Mouse (Mus musculus): ENCODE data around the gene Robo1. TPM values are rescaled to one million over a fixed set of nuclear protein-coding genes. Genes with fewer than 3 reads are reported as not detected.

The Robo1 gene
- total RNA-seq, 2 experiments from 2014 or later, result 19.6 to 20.4 TPM

GRCm38 (mm10) chr16:72721713-72722481 lies 413.8 kb downstream of the Robo1 start:
- no peak for DNase-seq (ENCODE audit: low spot score in 2 of 2)

- no peak for DNase-seq (ENCODE audit: low spot score in 2 of 2)
Observed at GRCm38 (mm10) chr16:72734234-72734633, 426.1 kb downstream of the Robo1 start.

- no peak for DNase-seq (ENCODE audit: low spot score in 2 of 2)
Observed at GRCm38 (mm10) chr16:72735175-72735574, 427.1 kb downstream of the Robo1 start.

DNA sequence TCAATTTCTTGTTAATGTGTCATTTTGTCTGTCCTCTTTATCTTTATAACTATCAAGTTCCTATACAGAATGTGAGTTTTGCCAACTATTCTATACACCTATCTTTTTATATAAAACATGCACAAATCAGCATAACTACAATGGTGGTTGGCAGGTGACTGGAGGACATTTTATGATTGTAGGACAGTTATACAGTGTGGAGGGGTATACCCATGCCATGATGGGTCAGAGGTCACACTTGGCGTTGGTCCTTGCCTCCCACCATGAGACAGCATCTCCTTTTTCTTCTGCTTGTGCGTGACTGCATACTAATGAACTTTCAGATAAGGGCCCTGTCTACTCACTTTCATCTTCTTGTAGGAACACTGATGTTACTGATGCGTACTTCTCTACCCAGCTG lies 427.5 kb downstream of the Robo1 start:
- no peak for DNase-seq (ENCODE audit: low spot score in 2 of 2)

DNA sequence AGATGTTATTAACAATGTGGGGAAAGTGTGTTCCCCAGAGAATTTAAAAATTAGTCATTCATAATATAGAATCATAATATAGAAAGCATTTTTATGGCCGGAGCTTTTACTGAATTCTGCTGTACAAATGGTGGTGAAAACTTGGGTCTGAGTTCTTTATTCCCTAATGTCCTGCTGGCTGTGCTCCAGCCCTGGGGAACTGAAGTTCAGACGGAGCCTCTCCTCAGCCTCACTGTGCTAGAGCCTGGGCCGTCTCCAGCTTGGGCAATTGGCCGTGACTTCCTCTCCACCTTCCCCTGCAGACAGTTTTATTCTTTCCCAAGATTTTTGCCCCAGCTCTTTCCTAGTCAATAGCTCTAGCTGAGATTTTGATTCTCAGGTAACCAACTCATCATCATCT lies 429.0 kb downstream of the Robo1 start:
- DNase-seq (ENCODE audit: low spot score in 2 of 2), result peak in 1 of 2 experiments; percentile 34

GRCm38 (mm10) chr16:72740218-72740617 lies 432.1 kb downstream of the Robo1 start:
- DNase-seq (ENCODE audit: low spot score in 2 of 2), result no peak

DNA sequence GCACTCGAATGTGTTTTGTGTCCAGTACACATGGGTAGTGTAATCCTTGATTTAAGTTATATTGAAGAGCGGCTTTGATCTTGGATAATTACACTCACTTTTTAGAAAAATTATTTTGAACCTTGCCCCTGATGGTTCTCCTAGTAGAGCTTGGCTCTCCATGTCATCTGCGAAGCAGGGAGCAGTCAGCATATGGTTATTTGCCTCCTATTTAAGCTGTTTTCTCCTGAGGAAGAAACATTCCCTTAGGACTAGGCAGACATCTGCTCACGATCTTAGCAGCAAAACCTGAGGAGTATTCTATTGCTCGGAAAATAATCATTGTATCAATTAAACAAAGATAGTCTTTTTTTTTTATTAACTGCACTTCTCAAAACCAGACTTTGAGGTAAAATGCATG lies 439.6 kb downstream of the Robo1 start:
- DNase-seq (ENCODE audit: low spot score in 2 of 2), result no peak

GRCm38 (mm10) chr16:72765128-72765913 lies 457.2 kb downstream of the Robo1 start:
- DNase-seq (ENCODE audit: low spot score in 2 of 2), result no peak

DNA sequence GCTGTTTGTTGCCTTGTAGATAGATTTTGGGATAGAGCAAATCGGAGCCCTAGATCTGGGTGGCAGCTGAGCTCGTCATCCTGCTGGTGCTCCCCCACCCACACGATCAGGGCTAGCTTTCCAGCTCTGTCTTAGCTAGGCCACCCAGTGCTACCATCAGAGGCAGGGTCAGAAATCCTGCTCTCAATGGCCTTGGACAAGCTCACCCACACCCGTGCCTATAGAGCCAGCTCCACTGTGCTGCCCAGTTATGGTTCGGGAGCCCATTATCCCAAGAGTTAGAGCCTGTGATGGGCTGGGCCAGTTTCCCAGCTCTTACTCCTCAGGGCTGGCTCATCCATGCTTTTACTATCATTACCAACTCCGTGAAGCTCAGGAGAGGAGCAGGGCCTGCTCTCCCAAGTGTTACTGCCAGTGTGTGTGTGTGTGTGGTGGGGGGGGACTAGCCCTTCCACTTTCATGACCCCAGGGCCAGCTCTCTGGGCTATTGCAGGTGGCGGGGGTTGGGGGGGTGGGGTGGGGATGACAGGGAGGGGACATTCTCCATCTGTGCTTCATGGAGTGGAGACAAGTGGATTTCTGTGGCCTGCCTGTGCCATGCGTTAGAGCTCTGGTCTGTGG lies 461.2 kb downstream of the Robo1 start:
- DNase-seq (ENCODE audit: low spot score in 2 of 2), result no peak

DNA sequence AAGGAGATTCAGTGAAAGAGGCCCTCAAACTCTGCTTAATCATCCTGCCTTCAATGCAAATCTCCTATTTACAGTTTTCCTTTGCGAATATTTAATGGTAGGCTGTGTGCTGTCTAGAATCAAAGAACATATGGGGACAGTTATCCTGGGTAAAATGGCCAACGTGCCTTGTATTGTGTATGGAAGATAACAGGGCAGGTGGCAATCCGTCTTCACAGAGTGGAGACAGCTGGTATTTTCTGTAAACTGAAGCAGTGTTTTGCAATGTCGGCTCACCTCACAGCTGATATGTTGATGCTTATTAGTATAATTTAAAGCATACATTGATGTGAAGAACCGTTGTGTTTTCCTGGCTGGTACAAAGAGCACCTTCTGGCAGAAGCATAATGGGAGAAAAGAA lies 464.2 kb downstream of the Robo1 start:
- DNase-seq (ENCODE audit: low spot score in 2 of 2), result no peak

GRCm38 (mm10) chr16:72773034-72773433 lies 464.9 kb downstream of the Robo1 start:
- no peak for DNase-seq (ENCODE audit: low spot score in 2 of 2)

GRCm38 (mm10) chr16:72778520-72778919 lies 470.4 kb downstream of the Robo1 start:
- DNase-seq (ENCODE audit: low spot score in 2 of 2), result no peak

DNA sequence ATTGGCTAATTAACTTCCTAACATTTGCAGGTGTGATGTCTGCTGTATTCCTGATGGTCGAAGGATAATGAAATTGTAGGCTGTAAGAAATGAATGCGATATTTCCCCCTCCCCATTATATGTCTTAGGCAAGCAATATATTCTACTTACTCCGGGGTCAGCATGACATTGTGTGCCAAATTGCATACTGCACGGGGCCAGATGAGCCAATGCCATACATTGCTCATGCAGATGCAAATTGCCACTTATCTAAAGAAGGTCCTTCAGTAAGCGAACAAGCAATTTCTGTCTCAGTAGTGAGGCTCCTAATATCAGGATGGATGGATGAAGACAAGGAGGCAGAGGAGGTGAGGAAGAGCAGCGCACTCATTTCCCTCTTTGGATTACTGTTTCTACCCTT lies 474.1 kb downstream of the Robo1 start:
- no peak for DNase-seq (ENCODE audit: low spot score in 2 of 2)

DNA sequence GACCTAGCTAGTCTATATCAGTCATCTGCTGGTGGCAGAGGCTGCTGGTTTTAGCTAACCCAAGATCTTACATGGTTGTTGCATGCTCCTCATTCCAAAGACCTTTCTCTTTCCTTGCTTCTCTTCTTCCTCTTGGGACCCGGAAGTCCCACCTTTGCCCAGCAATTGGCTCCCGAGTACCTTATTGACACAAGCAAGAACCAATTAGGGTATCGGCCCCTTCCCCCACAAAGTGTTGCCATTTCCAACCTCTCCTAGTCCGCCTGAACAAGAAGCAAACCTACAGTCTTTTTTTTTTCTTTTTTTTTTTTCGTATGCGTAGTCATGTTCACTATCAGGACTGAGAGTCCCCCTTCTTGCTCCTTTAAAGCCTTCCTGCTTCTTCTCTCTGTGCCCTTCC lies 478.0 kb downstream of the Robo1 start:
- DNase-seq (ENCODE audit: low spot score in 2 of 2), result no peak

GRCm38 (mm10) chr16:72786636-72787035 lies 478.5 kb downstream of the Robo1 start:
- no peak for DNase-seq (ENCODE audit: low spot score in 2 of 2)

DNA sequence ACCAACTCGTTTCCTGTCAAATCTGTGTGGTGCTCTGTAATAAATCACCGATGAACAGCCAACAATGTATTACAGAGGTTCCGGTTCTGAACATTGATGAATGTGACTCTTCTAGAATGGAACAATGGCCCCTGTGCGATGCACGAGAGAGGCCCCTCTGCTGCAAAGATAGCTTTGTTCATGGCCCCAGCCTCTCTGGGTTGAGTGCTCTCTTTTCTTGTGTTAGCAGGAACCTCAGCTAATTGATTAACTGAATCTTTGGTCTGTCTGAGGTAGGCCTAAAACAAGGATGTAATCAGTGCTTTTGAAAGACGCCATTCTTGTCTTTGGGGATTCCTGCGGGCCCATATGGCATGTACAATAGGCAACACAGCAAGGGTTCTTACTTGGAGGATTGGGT lies 479.9 kb downstream of the Robo1 start:
- no peak for DNase-seq (ENCODE audit: low spot score in 2 of 2)

DNA sequence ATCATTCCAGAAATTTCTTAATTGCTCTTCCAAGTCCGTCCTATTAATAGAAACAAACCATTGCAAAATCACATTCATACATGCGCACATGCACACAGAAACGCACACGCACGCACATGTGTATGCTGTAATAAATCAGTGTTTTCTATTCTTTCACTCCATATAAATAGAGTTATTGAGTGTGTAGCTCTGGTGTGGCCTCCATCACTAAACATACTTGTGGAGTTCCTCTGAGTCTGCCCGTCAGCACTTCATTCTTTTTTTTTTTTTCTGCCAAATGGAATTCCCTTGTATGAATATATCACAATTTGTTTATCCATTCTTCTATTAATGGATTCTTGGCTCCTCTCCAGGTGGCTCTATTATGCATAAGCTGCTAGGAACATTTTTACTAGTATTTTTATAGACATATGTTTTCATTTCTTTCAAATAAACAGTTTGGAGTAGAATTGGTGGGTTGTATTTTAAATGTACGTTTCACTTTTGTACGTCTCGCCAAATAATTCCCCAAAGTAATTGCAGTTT lies 483.1 kb downstream of the Robo1 start:
- no peak for DNase-seq (ENCODE audit: low spot score in 2 of 2)

DNA sequence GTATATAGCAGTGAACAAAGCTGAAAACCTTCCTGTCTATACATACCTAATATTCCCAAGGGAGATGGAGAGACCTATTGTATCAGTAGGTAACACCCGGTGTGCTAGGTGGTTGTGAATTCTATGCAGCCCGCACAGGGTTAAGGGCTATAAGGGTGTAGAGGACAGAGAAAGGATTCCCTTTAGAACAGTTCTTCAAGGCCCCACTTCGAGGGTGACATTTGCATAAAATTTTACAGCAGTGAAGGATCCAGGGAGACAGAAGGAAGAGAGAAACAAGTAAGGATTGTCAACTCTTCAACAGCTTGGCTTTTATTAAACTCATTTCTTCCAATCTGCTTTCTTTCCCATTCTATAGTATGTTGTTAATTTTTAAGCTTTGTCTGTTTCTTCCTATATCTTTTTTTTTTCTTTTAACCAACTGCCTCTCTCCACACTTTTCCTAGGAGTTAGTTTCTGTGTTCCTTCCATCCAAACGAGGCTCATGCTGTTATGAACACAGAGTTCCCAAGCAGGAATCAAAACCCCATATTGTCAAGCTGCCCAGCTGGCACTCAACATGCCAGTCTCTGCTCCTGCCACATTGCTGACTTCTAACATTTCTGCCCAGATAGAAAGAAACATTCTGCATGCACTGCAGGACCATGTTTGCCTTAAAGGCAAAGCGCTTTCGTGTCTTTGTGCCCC lies 486.7 kb downstream of the Robo1 start:
- peak in 1 of 2 experiments; percentile 32 for DNase-seq (ENCODE audit: low spot score in 2 of 2)

DNA sequence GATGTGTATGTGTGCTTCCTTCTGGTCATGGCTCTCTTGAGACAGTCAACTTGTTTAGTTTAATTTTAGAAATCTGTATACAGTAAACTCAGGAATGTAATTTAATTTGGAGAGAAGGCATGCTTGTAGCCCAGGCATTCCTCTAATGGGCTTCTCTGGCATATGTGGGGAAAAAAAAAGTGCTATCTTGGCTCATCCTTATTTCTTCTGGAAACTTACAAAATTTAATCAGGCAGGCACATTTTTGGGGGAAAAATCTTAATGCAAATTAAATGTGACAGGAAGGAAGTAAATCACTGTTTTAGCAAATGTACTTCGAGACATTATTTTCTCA lies 487.2 kb downstream of the Robo1 start:
- DNase-seq (ENCODE audit: low spot score in 2 of 2), result no peak

DNA sequence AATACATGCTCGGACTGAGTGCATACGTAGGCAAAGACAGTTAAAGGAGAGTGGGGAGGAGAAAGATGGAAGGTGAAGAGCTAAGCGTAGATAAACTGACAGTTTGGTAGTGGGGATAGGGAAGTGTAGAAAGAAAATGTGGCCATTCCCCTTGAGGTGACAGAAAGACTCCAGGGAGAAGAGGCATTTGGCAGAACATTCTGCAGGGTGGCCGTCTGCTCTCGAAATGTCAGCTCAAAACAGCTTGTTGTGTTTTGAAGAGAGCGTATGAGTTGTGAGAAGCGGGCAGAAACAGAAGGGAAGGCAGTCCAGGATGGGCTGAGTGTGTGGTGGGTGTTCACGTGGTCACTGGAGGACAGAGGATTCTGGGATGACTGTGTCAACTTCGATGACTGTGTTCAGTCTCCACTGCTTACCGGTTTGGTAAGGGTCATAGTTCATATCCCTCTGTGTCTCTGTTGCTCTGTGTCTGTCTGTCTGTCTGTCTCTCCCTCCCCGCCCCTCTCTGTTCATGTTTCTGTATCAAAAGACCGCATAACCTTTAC lies 490.4 kb downstream of the Robo1 start:
- DNase-seq (ENCODE audit: low spot score in 2 of 2), result no peak

- DNase-seq (ENCODE audit: low spot score in 2 of 2), result peak; percentile 30 to 60
Observed at GRCm38 (mm10) chr16:72800121-72800749, 492.1 kb downstream of the Robo1 start.

Data from gastrocnemius, postnatal 4 days (tissue).